Mouse (Mus musculus): ENCODE measurements around the gene Med23. TPM values are rescaled to one million over a fixed set of nuclear protein-coding genes. Genes with fewer than 3 reads are reported as not detected.
A peak's percentile ranks its signal among the peaks of the same experiment; 100 is the strongest.

The Med23 gene
- polyA plus RNA-seq, 1 experiment from 2014 or later: 25.6 TPM

DNA sequence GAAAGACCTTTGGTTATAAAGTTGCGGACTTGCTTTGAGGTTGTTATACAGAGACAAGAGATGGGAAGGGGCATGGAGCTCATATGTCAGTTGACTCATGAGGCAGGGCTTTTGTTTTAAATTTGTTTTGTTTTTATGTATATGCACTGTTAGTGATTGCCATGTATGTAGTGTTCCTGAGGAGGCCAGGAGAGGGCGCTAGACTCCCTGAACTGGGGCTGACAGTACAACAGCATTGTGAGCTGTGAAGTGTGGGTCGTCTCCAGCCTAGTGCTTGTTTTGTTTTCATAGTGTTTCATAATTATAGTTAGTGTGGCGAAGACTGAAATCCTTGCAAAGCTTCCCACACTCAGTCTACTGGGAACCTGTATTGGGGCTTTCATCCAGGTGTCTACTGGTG is 3.8 kb downstream of the Med23 start:
- POLR2A ChIA-PET: no interaction called here
- no peaks in the 10 kb centered on the region for H3K27me3 ChIP-seq
- DNase-seq (ENCODE audit: low read depth, low spot score) (no peak), ATAC-seq (no peak)
- CTCF ChIA-PET: interaction anchor here (1.2 kb wide), 3 partner anchors 11 to 81 kb away, joined by 3 to 6 read pairs (median 5); no protein-coding TSS in a partner anchor
- in situ Hi-C loops (cut with MboI; ENCODE audit: low pct_unique_long_range_greater_than_20kb): no loop called here
- TF ChIP-seq CTCF (IDR thresholded peaks at IDR 0.05): peak; percentile 45

DNA sequence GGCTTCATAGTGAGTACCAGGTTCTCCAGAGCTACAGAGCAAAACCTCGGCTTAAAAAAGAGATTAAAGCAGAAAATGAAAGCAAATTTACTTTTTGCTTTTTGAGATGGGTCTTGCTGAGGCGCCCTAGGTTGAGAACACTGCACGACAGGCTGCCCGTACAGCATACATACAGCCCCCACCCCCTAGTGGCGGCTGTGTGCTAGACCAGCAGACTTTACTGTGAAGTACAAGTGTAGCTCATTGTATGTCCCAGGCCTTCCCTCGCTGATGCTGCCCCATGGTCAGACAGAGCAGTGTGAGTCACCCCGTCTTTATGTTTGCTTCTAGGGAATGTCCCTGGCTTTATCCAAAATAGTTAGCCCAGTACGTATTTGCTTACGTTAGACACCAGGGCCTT is 16.2 kb downstream of the Med23 start:
- POLR2A ChIA-PET: no interaction called here
- DNase-seq (ENCODE audit: low read depth, low spot score) (no peak), ATAC-seq (no peak)
- peak; percentile 40 for TF ChIP-seq CTCF (IDR thresholded peaks at IDR 0.05)
- in situ Hi-C loops (cut with MboI; ENCODE audit: low pct_unique_long_range_greater_than_20kb): no loop called here
- CTCF ChIA-PET: interaction anchor here (1.1 to 1.5 kb wide), 2 partner anchors 16 to 18 kb away, joined by 3 read pairs; partner anchors contain the start of gene Med23
- no peaks in the 10 kb centered on the region for H3K27me3 ChIP-seq

DNA sequence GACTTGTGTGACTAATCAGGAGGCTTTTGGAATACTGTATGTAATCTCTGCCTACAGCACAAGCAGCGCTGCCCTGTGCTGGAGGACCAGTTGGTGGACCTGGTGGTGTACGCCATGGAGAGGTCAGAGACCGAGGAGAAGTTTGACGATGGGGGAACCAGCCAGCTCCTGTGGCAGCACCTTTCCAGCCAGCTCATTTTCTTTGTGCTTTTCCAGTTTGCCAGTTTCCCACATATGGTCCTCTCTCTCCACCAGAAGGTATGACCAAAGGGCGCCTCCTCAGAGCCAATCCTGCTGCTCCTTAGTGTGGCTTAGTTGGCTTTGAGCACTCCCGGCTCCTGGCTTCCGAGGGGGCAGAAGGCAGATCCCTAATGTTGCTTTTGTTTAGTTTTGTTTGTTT is 18.6 kb downstream of the Med23 start:
- no peak for TF ChIP-seq CTCF (IDR thresholded peaks at IDR 0.05)
- POLR2A ChIA-PET: no interaction called here
- no peak for DNase-seq (ENCODE audit: low read depth, low spot score)
- CTCF ChIA-PET: interaction anchor here (1.0 kb wide), 1 partner anchor 17 kb away, joined by 3 read pairs; no protein-coding TSS in a partner anchor
- no peaks in the 10 kb centered on the region for H3K27me3 ChIP-seq
- ATAC-seq: no peak
- in situ Hi-C loops (cut with MboI; ENCODE audit: low pct_unique_long_range_greater_than_20kb): no loop called here

DNA sequence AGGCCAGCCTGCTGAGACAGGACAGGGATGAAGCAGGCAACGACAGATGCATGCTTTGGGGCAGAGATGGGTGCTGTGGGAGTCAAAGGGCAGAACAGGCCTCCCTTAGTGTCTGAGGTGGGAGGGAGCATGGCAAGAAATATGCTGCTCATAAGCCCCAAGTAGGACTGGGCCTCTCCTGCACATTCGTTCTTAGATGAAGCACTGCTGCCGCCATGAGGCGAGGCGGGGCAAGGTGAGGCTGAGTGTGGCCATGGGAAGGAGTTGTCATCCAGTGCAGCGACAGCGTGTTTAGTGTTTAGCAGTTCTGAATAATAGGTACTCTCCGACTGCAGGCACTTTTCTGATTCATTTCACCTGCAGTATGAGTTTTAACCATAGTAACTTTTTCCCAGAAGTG is 26.1 kb downstream of the Med23 start:
- no peak for DNase-seq (ENCODE audit: low read depth, low spot score)
- no peaks in the 10 kb centered on the region for H3K27me3 ChIP-seq
- in situ Hi-C loops (cut with MboI; ENCODE audit: low pct_unique_long_range_greater_than_20kb): no loop called here
- ATAC-seq: no peak
- ChIA-PET CTCF (no interaction called here), POLR2A (no interaction called here)
- TF ChIP-seq CTCF (IDR thresholded peaks at IDR 0.05): no peak

DNA sequence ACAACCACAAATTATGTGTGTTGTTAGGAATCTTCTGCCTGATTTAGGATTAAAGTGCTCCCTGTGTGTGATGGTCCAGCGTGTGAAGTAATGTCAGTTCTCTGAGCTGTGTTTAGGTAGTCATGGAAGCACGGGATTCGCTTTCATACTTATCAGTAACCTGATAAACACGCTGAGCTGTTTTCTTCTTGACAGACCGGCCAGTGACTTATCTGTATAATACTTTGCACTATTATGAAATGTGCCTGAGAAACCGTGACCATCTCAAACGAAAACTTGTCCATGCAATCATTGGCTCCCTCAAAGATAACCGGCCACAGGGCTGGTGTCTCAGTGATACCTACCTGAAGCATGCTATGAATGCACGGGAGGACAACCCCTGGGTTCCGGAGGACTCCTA is 35.8 kb downstream of the Med23 start:
- CTCF ChIA-PET: no interaction called here
- no peak for ATAC-seq
- no peak for TF ChIP-seq CTCF (IDR thresholded peaks at IDR 0.05)
- no peak for DNase-seq (ENCODE audit: low read depth, low spot score)
- POLR2A ChIA-PET: no interaction called here
- in situ Hi-C loops (cut with MboI; ENCODE audit: low pct_unique_long_range_greater_than_20kb): no loop called here
- no peaks in the 10 kb centered on the region for H3K27me3 ChIP-seq

DNA sequence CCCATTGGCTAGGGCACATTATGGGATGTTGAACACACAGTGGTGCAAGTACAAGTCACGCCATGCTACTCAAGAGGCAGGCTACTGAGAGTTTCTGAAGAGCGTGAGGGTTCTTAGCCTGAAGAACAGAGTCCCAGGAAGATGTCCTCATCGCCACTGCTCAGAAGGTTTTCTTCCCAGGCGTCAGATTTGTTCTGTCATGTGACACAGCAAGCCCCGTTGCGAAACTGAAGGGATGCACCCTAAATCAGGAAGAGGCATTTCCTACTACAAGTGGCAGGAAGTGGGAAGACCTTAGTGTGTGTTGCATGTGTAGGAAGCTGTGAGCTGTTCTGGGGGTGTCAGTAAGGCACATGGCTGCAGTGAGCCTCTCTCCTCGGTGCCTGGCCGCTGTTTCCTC is 41.4 kb downstream of the Med23 start:
- in situ Hi-C loops (cut with MboI; ENCODE audit: low pct_unique_long_range_greater_than_20kb): no loop called here
- ChIA-PET CTCF (no interaction called here), POLR2A (interaction anchor here (0.6 kb wide), 1 partner anchor 48 kb away, joined by 3 read pairs; no protein-coding TSS in a partner anchor)
- TF ChIP-seq CTCF (IDR thresholded peaks at IDR 0.05): no peak
- no peak for DNase-seq (ENCODE audit: low read depth, low spot score)
- no peak for ATAC-seq
- H3K27me3 ChIP-seq: no peaks in the 10 kb centered on the region

DNA sequence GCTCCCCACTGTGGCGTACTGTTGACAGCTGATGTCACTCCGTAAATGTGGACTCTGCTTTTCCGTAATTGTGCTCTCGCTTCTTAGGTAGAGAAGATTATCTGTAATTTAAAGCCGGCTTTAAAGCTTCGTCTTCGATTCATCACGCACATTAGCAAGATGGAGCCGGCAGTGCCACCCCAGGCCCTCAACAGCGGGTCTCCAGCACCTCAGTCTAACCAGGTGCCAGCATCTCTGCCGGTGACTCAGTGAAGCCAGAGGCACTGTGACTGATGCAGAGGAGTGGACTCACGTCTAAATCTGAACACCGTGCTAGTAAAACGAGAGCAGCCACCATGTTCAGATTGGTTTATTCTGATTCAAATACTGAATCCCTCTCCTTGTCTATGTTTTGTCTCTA is 42.8 kb downstream of the Med23 start:
- CTCF ChIA-PET: no interaction called here
- DNase-seq (ENCODE audit: low read depth, low spot score) (no peak), ATAC-seq (no peak)
- H3K27me3 ChIP-seq: no peaks in the 10 kb centered on the region
- no peak for TF ChIP-seq CTCF (IDR thresholded peaks at IDR 0.05)
- in situ Hi-C loops (cut with MboI; ENCODE audit: low pct_unique_long_range_greater_than_20kb): no loop called here
- POLR2A ChIA-PET: no interaction called here

DNA sequence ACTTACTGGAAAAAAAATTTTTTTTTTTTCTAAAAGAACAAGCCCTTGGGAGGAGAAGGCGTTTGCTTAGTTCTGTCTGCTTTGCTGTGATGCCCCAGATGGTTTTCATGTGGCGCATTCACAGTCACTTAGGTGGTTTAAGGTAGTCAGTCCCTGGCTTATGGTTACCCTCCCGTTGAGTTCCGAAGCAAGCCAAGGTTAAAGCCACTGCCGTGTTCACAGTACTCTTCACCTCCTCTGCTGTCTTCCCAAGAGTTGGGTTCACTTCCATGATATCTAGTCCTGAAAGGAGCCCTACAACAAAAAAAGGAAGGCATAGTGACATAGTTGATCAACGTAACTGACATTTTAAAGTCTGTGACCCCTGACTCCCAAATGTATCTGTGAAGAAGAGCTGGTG is 45.7 kb downstream of the Med23 start:
- CTCF ChIA-PET: interaction anchor here (1.0 kb wide), 1 partner anchor 331 kb away, joined by 3 read pairs; no protein-coding TSS in a partner anchor
- no peak for ATAC-seq
- TF ChIP-seq CTCF (IDR thresholded peaks at IDR 0.05): no peak
- POLR2A ChIA-PET: no interaction called here
- DNase-seq (ENCODE audit: low read depth, low spot score): no peak
- H3K27me3 ChIP-seq: no peaks in the 10 kb centered on the region
- in situ Hi-C loops (cut with MboI; ENCODE audit: low pct_unique_long_range_greater_than_20kb): no loop called here

DNA sequence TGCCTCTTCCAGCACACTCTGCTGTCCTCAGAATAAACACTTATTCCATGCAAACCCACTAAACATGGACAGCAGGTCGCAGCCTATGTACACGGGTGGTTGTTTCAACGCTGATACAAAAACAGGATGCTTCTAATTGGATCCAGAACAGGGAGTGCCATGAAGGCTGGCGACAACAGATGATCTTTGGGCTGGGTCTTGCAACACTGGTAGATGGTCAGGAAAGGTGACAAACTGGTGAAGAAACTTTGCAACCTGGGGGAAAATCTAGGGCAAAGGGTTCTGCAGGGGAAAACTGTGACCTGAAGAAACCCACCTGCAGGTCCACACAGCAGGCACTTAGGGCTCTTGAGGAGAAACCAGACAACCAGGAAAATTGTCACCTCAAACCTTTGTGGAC is 53.2 kb downstream of the Med23 start:
- in situ Hi-C loops (cut with MboI; ENCODE audit: low pct_unique_long_range_greater_than_20kb): no loop called here
- CTCF ChIA-PET: interaction anchor here (0.7 kb wide), 1 partner anchor 1162 kb away, joined by 3 read pairs; no protein-coding TSS in a partner anchor
- ATAC-seq (no peak), DNase-seq (ENCODE audit: low read depth, low spot score) (no peak)
- POLR2A ChIA-PET: no interaction called here
- no peak for TF ChIP-seq CTCF (IDR thresholded peaks at IDR 0.05)
- H3K27me3 ChIP-seq: no peaks in the 10 kb centered on the region

DNA sequence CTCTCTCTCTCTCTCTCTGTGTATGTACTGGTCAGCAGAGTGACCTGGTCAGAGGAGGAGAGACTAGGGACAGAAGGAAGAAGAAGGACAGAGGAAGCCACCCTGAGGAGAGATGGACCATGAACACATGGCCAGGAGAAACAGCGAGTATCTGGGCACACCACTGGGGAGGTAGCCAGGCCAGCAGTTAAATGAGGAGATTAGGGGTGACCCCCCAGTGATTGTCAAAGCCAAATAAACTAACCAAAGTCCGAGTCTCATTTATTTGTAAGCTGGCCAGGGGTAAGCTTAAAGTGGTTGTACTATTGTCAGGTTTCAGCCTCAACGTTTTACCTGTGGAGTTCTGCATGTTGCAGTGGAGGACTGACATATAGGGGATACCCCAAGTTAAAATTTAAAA is 54.5 kb downstream of the Med23 start:
- DNase-seq (ENCODE audit: low read depth, low spot score): no peak
- no peaks in the 10 kb centered on the region for H3K27me3 ChIP-seq
- no peak for TF ChIP-seq CTCF (IDR thresholded peaks at IDR 0.05)
- no peak for ATAC-seq
- CTCF ChIA-PET: no interaction called here
- POLR2A ChIA-PET: no interaction called here
- in situ Hi-C loops (cut with MboI; ENCODE audit: low pct_unique_long_range_greater_than_20kb): no loop called here

DNA sequence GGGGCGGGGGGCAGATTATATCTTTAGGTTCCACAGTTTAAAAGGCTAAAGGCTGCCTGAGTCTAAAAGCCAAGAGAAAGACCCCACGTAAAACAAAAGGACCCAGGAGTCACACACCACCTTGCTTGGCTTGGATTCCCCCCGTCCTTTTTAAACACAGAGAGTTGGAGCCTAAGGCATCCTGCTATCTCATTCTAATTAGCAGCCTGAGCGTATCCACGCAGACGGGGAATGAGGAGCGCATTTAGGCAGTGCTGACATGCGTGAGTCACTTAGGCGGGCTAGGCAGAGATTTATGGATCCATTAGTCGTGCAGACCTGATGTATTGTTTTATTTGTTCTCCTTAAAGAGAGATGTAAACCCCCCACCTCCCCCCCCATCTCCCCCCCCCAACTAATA is 56.6 kb downstream of the Med23 start:
- POLR2A ChIA-PET: no interaction called here

DNA sequence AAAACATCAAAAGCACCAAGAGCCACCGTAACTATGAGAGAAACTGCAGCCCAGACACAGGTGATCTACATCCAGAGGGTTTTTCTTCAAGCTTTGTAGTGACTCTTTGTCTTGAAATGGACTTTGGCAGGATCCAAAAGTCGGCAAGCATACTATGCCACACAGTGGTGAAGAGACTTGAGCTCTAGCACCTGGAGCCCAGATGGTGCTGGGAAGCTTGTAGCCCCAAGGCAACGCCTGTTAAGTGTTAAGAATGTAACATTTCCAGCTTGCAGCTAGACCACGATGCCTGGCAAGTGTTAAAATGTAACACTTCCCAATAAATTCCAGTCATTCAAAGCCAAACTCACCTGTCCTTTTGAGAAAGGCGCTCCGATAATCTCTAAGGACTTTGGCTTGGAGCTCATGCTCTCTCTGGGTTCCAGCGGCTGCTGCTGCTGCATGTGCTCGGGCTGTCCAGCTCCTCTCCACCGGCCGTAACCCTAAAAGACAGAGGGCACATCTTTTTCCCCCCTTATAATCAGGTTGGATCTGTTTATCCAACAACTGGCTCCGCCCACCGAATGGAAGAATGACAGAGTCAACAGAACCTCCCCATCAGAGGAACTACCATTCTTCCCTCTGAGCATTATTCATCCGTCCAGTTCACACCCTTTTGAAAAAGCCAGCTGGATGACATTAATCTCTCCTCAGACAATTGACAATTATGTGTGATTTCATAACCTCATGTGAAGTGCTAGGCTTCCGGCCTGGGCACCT is 57.4 kb downstream of the Med23 start, which contains the start of gene Arg1:
TSS of gene Arg1 (minus strand) at position 523 of the 759 bp plus-strand sequence.
- ATAC-seq (no peak), DNase-seq (ENCODE audit: low read depth, low spot score) (no peak)
- in situ Hi-C loops (cut with MboI; ENCODE audit: low pct_unique_long_range_greater_than_20kb): no loop called here
- ChIA-PET CTCF (no interaction called here), POLR2A (no interaction called here)
- H3K27me3 ChIP-seq: no peaks in the 10 kb centered on the region
- TF ChIP-seq CTCF (IDR thresholded peaks at IDR 0.05): no peak

More for the DNA sequence above, 56.6 kb downstream of the Med23 start:
- CTCF ChIA-PET: no interaction called here
- in situ Hi-C loops (cut with MboI; ENCODE audit: low pct_unique_long_range_greater_than_20kb): no loop called here
- no peak for TF ChIP-seq CTCF (IDR thresholded peaks at IDR 0.05)
- H3K27me3 ChIP-seq: no peaks in the 10 kb centered on the region
- DNase-seq (ENCODE audit: low read depth, low spot score) (no peak), ATAC-seq (no peak)

All from Patski (cell line).